Mouse (Mus musculus): ENCODE results near the gene Tmem266. TPM values are rescaled to one million over a fixed set of nuclear protein-coding genes. Genes with fewer than 3 reads are reported as not detected.

Gene Tmem266
- total RNA-seq, 2 experiments from 2014 or later, result not detected

DNA sequence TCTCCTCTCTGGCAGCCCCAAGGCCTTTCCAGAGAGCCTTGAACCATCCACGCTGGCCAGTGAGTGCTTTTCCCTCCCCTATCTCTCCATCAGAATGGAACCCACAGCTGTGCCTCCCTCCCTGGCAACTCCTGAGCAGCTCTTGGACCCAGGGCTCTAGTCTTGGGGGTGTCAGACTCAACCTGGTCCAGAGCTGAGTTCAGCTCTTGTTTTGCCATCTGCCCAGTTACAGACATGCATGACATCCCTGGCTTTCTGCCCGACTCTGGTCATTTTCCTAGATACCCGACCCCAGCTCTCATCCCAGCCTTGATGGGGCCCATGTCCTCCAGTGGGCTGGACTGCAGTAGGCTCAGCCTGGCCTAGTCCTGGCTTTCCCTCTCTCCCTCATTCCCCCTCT, 111.7 kb downstream of the Tmem266 start:
- no peak for ATAC-seq (ENCODE audit: poor library complexity, severe bottlenecking)

DNA sequence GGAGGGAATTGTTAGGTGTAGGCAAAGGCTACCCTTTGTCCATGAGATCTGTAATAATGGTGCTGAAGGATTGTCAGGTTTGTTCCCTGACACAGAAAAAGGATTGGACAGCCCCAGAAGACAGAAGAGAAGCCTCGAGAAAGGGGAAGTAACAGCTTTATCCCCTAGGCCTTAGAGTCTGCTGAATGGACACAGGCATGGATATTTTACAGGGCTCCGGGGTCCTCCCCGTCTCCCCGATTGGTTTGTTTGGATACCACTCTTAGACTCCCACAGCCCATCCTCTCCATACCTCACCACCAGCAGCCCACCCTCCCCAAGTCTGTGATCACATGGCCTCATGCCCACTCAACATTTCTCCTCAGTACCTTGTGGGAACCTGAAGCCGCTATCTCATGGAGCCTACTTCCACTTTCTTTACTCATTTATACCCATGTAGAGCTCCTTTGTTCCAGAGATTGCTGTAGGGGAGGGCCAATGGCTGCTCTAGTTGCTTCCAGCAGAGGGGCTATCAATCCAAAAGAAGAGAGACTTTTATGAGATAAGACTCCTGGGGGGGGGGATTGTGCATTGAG, 112.6 kb downstream of the Tmem266 start:
- ATAC-seq (ENCODE audit: poor library complexity, severe bottlenecking), result no peak

DNA sequence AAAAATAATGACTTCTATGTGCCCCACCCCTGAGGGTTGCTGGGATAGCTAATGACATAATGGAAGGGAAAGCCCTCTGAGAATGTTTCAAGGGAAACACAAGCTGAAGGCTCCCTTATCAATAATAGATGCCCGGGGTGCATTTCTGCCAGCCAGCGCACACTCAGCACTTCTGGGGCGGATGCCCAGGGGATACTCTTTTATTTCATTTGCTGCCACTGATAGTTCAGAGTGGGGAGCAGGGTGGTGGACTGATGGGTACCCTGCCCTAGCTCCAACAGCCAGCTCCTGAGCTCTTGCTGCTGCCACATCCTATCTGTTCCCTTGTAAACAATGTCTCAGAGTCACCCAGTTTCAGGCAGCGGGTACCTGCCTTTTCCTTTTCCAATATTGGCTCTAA, 120.8 kb downstream of the Tmem266 start:
- ATAC-seq (ENCODE audit: poor library complexity, severe bottlenecking), result no peak

GRCm38 (mm10) chr9:55449108-55449507, 122.4 kb downstream of the Tmem266 start:
- no peak for ATAC-seq (ENCODE audit: poor library complexity, severe bottlenecking)

DNA sequence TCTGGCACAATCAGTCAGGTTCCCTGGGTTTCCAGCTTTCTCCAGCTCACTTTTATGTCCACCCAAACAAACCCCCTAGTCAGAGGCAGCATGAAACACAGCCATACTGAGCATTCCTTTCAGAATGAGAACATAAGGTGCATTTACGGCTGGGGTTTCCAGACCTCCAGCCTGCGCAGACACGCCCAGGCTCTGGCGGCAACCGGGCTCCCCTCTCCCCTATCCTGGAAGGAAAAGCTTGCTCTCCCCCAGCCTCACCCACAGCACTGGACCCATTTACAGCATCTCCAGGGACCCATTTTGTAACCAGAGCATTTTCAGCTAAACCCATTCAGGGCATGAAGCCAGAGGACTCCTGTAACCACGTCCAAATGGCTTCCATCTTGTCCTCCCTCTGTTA, 123.3 kb downstream of the Tmem266 start:
- ATAC-seq (ENCODE audit: poor library complexity, severe bottlenecking), result no peak

GRCm38 (mm10) chr9:55451426-55451825, 124.7 kb downstream of the Tmem266 start:
- no peak for ATAC-seq (ENCODE audit: poor library complexity, severe bottlenecking)

DNA sequence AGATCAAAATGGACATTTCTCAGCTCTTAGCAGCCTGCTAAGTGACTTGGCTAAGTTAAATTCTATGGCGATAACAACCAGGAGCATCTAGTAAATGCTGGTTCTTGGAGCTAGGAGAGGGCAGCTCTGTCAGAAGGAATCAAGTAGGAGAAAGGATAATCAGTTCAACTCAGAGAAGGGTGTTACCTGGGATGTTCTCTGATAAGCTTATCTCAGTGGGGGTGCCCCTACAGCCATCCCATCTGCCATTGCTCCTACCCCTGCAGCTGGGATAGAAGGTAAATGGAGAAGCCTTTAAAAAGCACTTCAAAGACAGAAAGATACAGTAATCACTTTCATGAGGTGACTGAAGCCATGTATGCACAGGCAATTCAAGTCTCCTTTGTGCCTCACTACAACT, 126.2 kb downstream of the Tmem266 start:
- ATAC-seq (ENCODE audit: poor library complexity, severe bottlenecking), result no peak

DNA sequence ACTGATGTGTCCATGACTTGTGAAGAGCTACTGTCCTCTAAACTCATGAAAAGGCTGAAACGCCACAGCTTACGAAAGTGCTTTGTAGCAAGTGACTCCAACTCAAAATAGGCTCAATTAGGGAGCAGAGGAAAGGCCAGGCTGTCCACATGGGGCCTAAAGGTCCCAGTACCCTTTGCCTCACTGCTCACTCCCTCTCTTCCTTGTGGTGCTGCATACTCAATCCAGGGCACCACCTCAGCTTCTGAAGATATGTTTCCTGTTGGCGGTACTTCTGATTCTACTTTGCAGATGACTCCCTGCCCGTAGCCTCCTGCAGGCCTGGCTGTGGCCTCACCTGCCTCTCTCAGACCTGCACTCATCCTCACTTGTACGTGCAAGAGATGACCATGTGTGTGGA, 126.7 kb downstream of the Tmem266 start:
- ATAC-seq (ENCODE audit: poor library complexity, severe bottlenecking), result no peak

DNA sequence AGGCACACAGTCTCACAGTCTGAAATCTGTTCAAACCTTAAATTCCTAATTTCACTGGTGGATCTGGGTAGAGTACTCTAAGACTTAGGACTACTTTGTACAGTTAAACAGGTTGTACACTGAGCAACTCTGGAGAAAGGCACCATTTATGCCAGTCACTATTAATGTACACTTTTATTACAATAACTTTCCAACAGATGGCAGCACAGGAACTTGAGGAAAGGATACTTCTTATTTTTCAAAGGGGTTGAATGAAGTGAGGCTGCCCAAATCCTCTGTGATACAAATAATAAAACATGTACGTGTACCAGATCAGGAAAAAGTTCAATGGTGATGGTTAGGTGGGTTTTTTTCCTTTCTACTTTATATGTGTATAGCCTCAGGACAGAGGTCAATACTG, 141.7 kb downstream of the Tmem266 start:
- ATAC-seq (ENCODE audit: poor library complexity, severe bottlenecking), result no peak

DNA sequence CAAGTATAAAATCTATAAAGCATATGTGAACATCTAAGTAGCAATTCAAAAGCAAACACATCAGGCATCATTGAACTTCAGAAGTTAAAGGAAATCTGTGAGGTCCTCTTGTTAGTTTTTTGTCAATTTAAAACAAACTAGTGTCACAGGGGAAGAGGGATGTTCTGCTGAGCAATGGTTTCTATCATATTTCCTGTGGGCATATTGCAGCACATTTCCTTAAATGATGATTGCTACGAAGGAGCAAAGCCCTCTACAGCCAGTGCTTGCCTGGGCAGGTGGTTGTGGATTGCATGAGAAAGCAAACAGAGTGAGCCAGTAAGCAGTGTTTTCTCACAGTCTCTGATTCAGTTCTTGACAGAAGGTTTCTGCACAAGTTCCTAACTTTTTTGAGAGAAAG, 149.4 kb downstream of the Tmem266 start:
- no peak for ATAC-seq (ENCODE audit: poor library complexity, severe bottlenecking)

- ATAC-seq (ENCODE audit: poor library complexity, severe bottlenecking), result no peak
Observed at GRCm38 (mm10) chr9:55478699-55479098, 152.0 kb downstream of the Tmem266 start.

- ATAC-seq (ENCODE audit: poor library complexity, severe bottlenecking), result no peak
Observed at GRCm38 (mm10) chr9:55482116-55482515, 155.4 kb downstream of the Tmem266 start.

Other genes with a start within 250 kb of the Tmem266 start
- 31.9 and 33.6 TPM in 2 replicates for gene Ube2q2, start 178.1 kb upstream of the Tmem266 start, total RNA-seq (2015)
- 35.5 and 43.4 TPM in 2 replicates for gene Ube2q2, start 178.1 kb upstream of the Tmem266 start, total RNA-seq (2017)
- gene Fbxo22, start 118.0 kb upstream of the Tmem266 start, total RNA-seq (2015), result 42.4 and 44.7 TPM in 2 replicates
- gene Fbxo22, start 118.0 kb upstream of the Tmem266 start, total RNA-seq (2017), result 41.0 and 49.4 TPM in 2 replicates
- 2.9 and 6.5 TPM in 2 replicates for gene Nrg4, start 69 bp upstream of the Tmem266 start, total RNA-seq (2015)
- 2.1 TPM in 2 replicates for gene Nrg4, start 69 bp upstream of the Tmem266 start, total RNA-seq (2017)
- 101 and 115 TPM in 2 replicates for gene Etfa, start 185.3 kb downstream of the Tmem266 start, total RNA-seq (2015)
- gene Etfa, start 185.3 kb downstream of the Tmem266 start, total RNA-seq (2017), result 31.5 and 37.8 TPM in 2 replicates
- not detected in 2 replicates for gene Isl2, start 211.8 kb downstream of the Tmem266 start, total RNA-seq (2015)
- not detected in 2 replicates for gene Isl2, start 211.8 kb downstream of the Tmem266 start, total RNA-seq (2017)

Data from megakaryocyte, adult 5-6 weeks (primary cell).